Mouse (Mus musculus) layer of hippocampus, adult 6 months (tissue): ENCODE results near the gene Serpinf2. TPM values are rescaled to one million over a fixed set of nuclear protein-coding genes. Genes with fewer than 3 reads are reported as not detected.

ENCODE experiments used
- long read RNA-seq, 2 experiments: library from polyadenylated mRNA; unstranded; transcript quantifications; one replicate each; pipeline ENCODE4 v2.0.0; 2019 to 2020
- microRNA-seq: library from miRNA; unstranded; fragments of <30 nt; microRNA quantifications from one replicate; pipeline ENCODE4 v1.2.0, GENCODE M21; 2020
- polyA plus RNA-seq: library from polyadenylated mRNA; unstranded; fragments of <200 nt; fragmentation: Nextera tagmentation; gene quantifications from 2 replicates; pipeline ENCODE4 v1.2.3, GENCODE M21; 2021

The Serpinf2 gene
- 0.14 and 0.40 TPM in 2 replicates for polyA plus RNA-seq
- long read RNA-seq, experiment 1, partial matches to known transcripts, result 0 of 1 reads
- long read RNA-seq, experiment 1, other reads (novel, unspliced or antisense), result 1 of 1 reads
- long read RNA-seq, experiment 2, partial matches to known transcripts, result 0 of 2 reads
- long read RNA-seq, experiment 2, other reads (novel, unspliced or antisense), result 0 of 2 reads

GRCm38 (mm10) chr11:75439363-75439762, at the start of gene Serpinf2:
TSS of gene Serpinf2 (minus strand) at chr11:75439591.

GRCm38 (mm10) chr11:75486601-75487285, 47.4 kb upstream of the Serpinf2 start, which contains the start of gene Prpf8:
TSS of gene Prpf8 (plus strand) at chr11:75486816.

GRCm38 (mm10) chr11:75460844-75461742, 21.7 kb upstream of the Serpinf2 start, which contains the start of gene Tlcd2:
TSS of gene Tlcd2 (plus strand) at chr11:75461715.

GRCm38 (mm10) chr11:75453991-75454930, 14.9 kb upstream of the Serpinf2 start, which contains the start of gene Wdr81:
TSS of gene Wdr81 (minus strand) at chr11:75454717.

GRCm38 (mm10) chr11:75422013-75422792, 17.2 kb downstream of the Serpinf2 start, which contains the start of gene Serpinf1:
TSS of gene Serpinf1 (minus strand) at chr11:75422701.

Small RNA genes lying within 50 kb of the gene (microRNA-seq; reads per million reads assigned to microRNA genes)
- gene Mir22, result 7,524 reads per million, percentile 94 among the genes with 10 or more reads in this experiment

Other genes starting within 250 kb of the Serpinf2 start
- gene Dph1, start 248.3 kb downstream of the Serpinf2 start, polyA plus RNA-seq, result 17.7 and 18.5 TPM in 2 replicates
- 30.8 and 31.3 TPM in 2 replicates for gene Rtn4rl1, start 245.8 kb downstream of the Serpinf2 start, polyA plus RNA-seq
- gene Rpa1, start 91.3 kb downstream of the Serpinf2 start, polyA plus RNA-seq, result 35.7 and 45.7 TPM in 2 replicates
- 11.1 and 14.0 TPM in 2 replicates for gene Smyd4, start 91.2 kb downstream of the Serpinf2 start, polyA plus RNA-seq
- 9.7 and 15.3 TPM in 2 replicates for gene Serpinf1, start 16.9 kb downstream of the Serpinf2 start, polyA plus RNA-seq
- gene Wdr81, start 15.1 kb upstream of the Serpinf2 start, polyA plus RNA-seq, result 4.0 and 4.4 TPM in 2 replicates
- gene Tlcd2, start 22.1 kb upstream of the Serpinf2 start, polyA plus RNA-seq, result 0.67 and 0.73 TPM in 2 replicates
- gene Prpf8, start 47.2 kb upstream of the Serpinf2 start, polyA plus RNA-seq, result 16.3 and 16.5 TPM in 2 replicates
- gene Rilp, start 70.5 kb upstream of the Serpinf2 start, polyA plus RNA-seq, result 1.9 and 3.4 TPM in 2 replicates
- 0.90 and 1.3 TPM in 2 replicates for gene Scarf1, start 73.9 kb upstream of the Serpinf2 start, polyA plus RNA-seq
- gene Slc43a2, start 92.1 kb upstream of the Serpinf2 start, polyA plus RNA-seq, result 13.9 and 18.2 TPM in 2 replicates
- 18.7 and 19.2 TPM in 2 replicates for gene Pitpna, start 148.5 kb upstream of the Serpinf2 start, polyA plus RNA-seq
- gene Inpp5k, start 191.4 kb upstream of the Serpinf2 start, polyA plus RNA-seq, result 20.0 and 22.0 TPM in 2 replicates
- gene Myo1c, start 210.9 kb upstream of the Serpinf2 start, polyA plus RNA-seq, result 3.0 and 3.3 TPM in 2 replicates
- 28.5 and 29.6 TPM in 2 replicates for gene Crk, start 239.7 kb upstream of the Serpinf2 start, polyA plus RNA-seq